Mouse (Mus musculus): ENCODE data around the gene Ceacam16. TPM values are rescaled to one million over a fixed set of nuclear protein-coding genes. Genes with fewer than 3 reads are reported as not detected.
A peak's percentile ranks its signal among the peaks of the same experiment; 100 is the strongest.

The Ceacam16 gene
- polyA plus RNA-seq, 1 experiment = 0.37 TPM

GRCm38 (mm10) chr7:19856283-19856682 lies 4.8 kb downstream of the Ceacam16 start:
- Histone ChIP-seq H3K4me1 (ENCODE audit: control insufficient read depth, insufficient read depth, low read length) (peaks cover 9% of the 10 kb centered on the region), H3K27ac (ENCODE audit: control insufficient read depth, insufficient read depth, low read depth, low read length) (no peak overlapping the region), H3K27me3 (ENCODE audit: control insufficient read depth, insufficient read depth, low read length) (no peaks in the 10 kb centered on the region), H3K4me3 (ENCODE audit: control insufficient read depth, low read depth, low read length) (no peak overlapping the region), H3K36me3 (ENCODE audit: control insufficient read depth, insufficient read depth, low read length) (no peaks in the 10 kb centered on the region)
- TF ChIP-seq CTCF (IDR thresholded peaks at IDR 0.05; ENCODE audit: control insufficient read depth, insufficient read depth, insufficient replicate concordance, low read depth, low read length) (no peak), POLR2A (IDR thresholded peaks at IDR 0.05; ENCODE audit: control insufficient read depth, low read depth, low read length) (no peak)

- H3K27me3 ChIP-seq (ENCODE audit: control insufficient read depth, insufficient read depth, low read length) = no peaks in the 10 kb centered on the region
- no peak for TF ChIP-seq CTCF (IDR thresholded peaks at IDR 0.05; ENCODE audit: control insufficient read depth, insufficient read depth, insufficient replicate concordance, low read depth, low read length)
- TF ChIP-seq POLR2A (IDR thresholded peaks at IDR 0.05; ENCODE audit: control insufficient read depth, low read depth, low read length) = no peak
- H3K36me3 ChIP-seq (ENCODE audit: control insufficient read depth, insufficient read depth, low read length) = no peaks in the 10 kb centered on the region
- H3K27ac ChIP-seq (ENCODE audit: control insufficient read depth, insufficient read depth, low read depth, low read length) = no peak overlapping the region
- H3K4me1 ChIP-seq (ENCODE audit: control insufficient read depth, insufficient read depth, low read length) = peaks cover 9% of the 10 kb centered on the region
- H3K4me3 ChIP-seq (ENCODE audit: control insufficient read depth, low read depth, low read length) = no peak overlapping the region
These were observed 5.4 kb downstream of the Ceacam16 start for GRCm38 (mm10) chr7:19855663-19856062.

- no peak overlapping the region for H3K27ac ChIP-seq (ENCODE audit: control insufficient read depth, insufficient read depth, low read depth, low read length)
- peaks cover 6% of the 10 kb centered on the region for H3K4me1 ChIP-seq (ENCODE audit: control insufficient read depth, insufficient read depth, low read length)
- H3K36me3 ChIP-seq (ENCODE audit: control insufficient read depth, insufficient read depth, low read length) = no peaks in the 10 kb centered on the region
- no peak for TF ChIP-seq POLR2A (IDR thresholded peaks at IDR 0.05; ENCODE audit: control insufficient read depth, low read depth, low read length)
- no peak for TF ChIP-seq CTCF (IDR thresholded peaks at IDR 0.05; ENCODE audit: control insufficient read depth, insufficient read depth, insufficient replicate concordance, low read depth, low read length)
- no peak overlapping the region for H3K4me3 ChIP-seq (ENCODE audit: control insufficient read depth, low read depth, low read length)
- no peaks in the 10 kb centered on the region for H3K27me3 ChIP-seq (ENCODE audit: control insufficient read depth, insufficient read depth, low read length)
These were observed 7.6 kb downstream of the Ceacam16 start for GRCm38 (mm10) chr7:19853526-19853925.

GRCm38 (mm10) chr7:19851858-19852570 lies 9.1 kb downstream of the Ceacam16 start, which contains the start of gene Gm19345:
Gene Gm19345 (plus strand): TSS chr7:19852003.
- peaks cover 3% of the 10 kb centered on the region; the same call in 1 of the 2 replicates for H3K4me1 ChIP-seq (ENCODE audit: control insufficient read depth, insufficient read depth, low read length)
- no peak within 1 kb of the TSS for H3K27ac ChIP-seq (ENCODE audit: control insufficient read depth, insufficient read depth, low read depth, low read length)
- no peaks in the 10 kb centered on the region for H3K27me3 ChIP-seq (ENCODE audit: control insufficient read depth, insufficient read depth, low read length)
- H3K4me3 ChIP-seq (ENCODE audit: control insufficient read depth, low read depth, low read length) = no peak within 1 kb of the TSS
- no peaks in the 10 kb centered on the region for H3K36me3 ChIP-seq (ENCODE audit: control insufficient read depth, insufficient read depth, low read length)
- TF ChIP-seq POLR2A (IDR thresholded peaks at IDR 0.05; ENCODE audit: control insufficient read depth, low read depth, low read length) (no peak), CTCF (IDR thresholded peaks at IDR 0.05; ENCODE audit: control insufficient read depth, insufficient read depth, insufficient replicate concordance, low read depth, low read length) (no peak)

DNA sequence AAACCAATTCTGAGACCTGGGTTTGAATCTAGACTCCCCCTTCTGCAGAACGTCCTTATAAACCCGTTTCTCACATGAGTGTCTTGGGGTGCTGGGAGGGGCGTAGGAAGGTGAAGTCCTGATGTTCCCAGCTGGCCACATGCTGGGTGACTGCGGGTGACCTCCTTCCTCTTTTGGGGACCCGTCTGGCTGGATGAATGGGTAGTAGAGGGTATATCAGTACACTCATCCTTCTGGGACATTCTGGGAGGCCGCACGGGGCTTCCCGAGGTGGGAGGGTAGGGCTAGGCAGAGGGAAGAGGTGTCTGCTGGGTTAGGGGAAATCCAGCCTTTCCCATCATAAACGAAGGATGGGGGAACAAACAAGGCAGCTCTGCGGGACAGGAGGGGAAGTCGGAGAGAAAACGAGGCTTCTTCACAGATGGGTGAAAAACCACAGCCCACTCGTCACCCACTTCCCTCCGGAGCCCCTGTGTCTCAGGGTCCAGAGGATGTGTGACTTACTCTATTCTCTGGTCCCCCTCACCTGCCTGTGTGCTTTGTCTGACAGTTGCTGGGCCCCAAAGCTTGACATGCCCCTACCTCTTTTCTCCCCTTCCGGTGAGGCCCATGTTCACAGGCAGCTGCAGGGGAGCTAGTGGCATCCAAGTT lies 16.5 kb downstream of the Ceacam16 start:
- Histone ChIP-seq H3K4me1 (ENCODE audit: control insufficient read depth, insufficient read depth, low read length) (peaks cover 17% of the 10 kb centered on the region), H3K4me3 (ENCODE audit: control insufficient read depth, low read depth, low read length) (no peak overlapping the region), H3K27me3 (ENCODE audit: control insufficient read depth, insufficient read depth, low read length) (no peaks in the 10 kb centered on the region), H3K36me3 (ENCODE audit: control insufficient read depth, insufficient read depth, low read length) (no peaks in the 10 kb centered on the region), H3K27ac (ENCODE audit: control insufficient read depth, insufficient read depth, low read depth, low read length) (no peak overlapping the region)
- no peak for TF ChIP-seq POLR2A (IDR thresholded peaks at IDR 0.05; ENCODE audit: control insufficient read depth, low read depth, low read length)
- TF ChIP-seq CTCF (IDR thresholded peaks at IDR 0.05; ENCODE audit: control insufficient read depth, insufficient read depth, insufficient replicate concordance, low read depth, low read length) = no peak

DNA sequence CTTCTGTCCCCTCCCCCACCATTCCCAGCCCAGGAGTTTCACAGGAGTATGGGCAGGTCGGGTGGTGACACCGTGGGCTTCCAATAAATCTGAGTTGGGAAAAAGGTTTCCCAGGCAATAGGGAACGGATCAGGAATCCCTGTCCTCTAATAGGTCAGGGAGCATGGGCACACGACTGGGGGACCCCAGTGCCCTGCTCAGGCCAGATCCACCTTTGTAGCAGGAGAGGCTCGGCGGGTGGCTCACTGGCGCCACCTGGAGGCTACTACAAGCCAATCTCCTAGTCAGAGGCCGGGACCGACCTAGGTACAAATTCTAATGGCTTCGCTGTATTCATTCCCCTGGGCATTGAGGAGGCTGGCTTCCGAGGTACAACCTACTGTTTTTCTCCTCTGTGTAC lies 17.5 kb downstream of the Ceacam16 start:
- Histone ChIP-seq H3K27me3 (ENCODE audit: control insufficient read depth, insufficient read depth, low read length) (no peaks in the 10 kb centered on the region), H3K27ac (ENCODE audit: control insufficient read depth, insufficient read depth, low read depth, low read length) (no peak overlapping the region), H3K4me3 (ENCODE audit: control insufficient read depth, low read depth, low read length) (no peak overlapping the region), H3K4me1 (ENCODE audit: control insufficient read depth, insufficient read depth, low read length) (peaks cover 17% of the 10 kb centered on the region), H3K36me3 (ENCODE audit: control insufficient read depth, insufficient read depth, low read length) (no peaks in the 10 kb centered on the region)
- TF ChIP-seq POLR2A (IDR thresholded peaks at IDR 0.05; ENCODE audit: control insufficient read depth, low read depth, low read length) (no peak), CTCF (IDR thresholded peaks at IDR 0.05; ENCODE audit: control insufficient read depth, insufficient read depth, insufficient replicate concordance, low read depth, low read length) (peak; percentile 86)

- H3K27ac ChIP-seq (ENCODE audit: control insufficient read depth, insufficient read depth, low read depth, low read length) = no peak overlapping the region
- no peak overlapping the region for H3K4me3 ChIP-seq (ENCODE audit: control insufficient read depth, low read depth, low read length)
- no peak for TF ChIP-seq POLR2A (IDR thresholded peaks at IDR 0.05; ENCODE audit: control insufficient read depth, low read depth, low read length)
- no peak for TF ChIP-seq CTCF (IDR thresholded peaks at IDR 0.05; ENCODE audit: control insufficient read depth, insufficient read depth, insufficient replicate concordance, low read depth, low read length)
- H3K36me3 ChIP-seq (ENCODE audit: control insufficient read depth, insufficient read depth, low read length) = no peaks in the 10 kb centered on the region
- no peaks in the 10 kb centered on the region for H3K27me3 ChIP-seq (ENCODE audit: control insufficient read depth, insufficient read depth, low read length)
- peaks cover 17% of the 10 kb centered on the region for H3K4me1 ChIP-seq (ENCODE audit: control insufficient read depth, insufficient read depth, low read length)
These were observed 18.1 kb downstream of the Ceacam16 start for GRCm38 (mm10) chr7:19842885-19843504.
